Mouse (Mus musculus): ENCODE data around the gene Kif18b. TPM values are rescaled to one million over a fixed set of nuclear protein-coding genes. Genes with fewer than 3 reads are reported as not detected.

Gene Kif18b
- total and polyA plus RNA-seq, 3 experiments, result 36.1 to 116 (median 45.7) TPM

DNA sequence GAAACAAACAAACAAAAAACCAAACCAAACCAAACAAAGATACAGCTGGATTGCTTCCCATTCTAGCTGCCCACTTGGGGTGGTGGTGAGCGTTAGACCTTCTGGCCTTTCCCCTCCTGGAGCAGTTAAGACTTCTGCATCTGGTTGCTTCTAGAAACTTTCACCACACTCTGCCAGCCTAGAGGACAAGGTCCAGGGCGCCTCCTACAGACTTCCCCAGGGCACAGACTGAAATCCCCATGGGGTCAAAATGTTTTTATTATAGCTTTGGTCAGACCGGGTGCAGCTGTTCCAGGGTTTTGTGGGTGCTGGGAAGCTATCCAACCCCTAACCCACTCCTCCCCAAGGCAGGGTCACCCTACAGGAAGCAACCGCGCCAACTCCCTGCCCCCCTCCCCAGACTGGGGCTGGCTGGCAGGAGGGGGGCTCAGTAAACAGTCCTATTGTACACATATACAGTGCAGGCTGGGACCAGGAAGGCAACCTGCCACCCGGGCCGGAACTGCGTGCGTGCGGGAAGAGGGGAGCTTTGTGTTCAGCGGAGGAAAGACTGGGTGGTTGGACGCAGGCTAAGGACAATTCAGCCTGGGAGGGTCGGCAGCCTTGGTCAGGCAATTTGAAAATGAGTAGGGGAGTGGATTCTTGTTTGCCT is 14.2 kb upstream of the Kif18b start:
- Histone ChIP-seq H3K79me2 (ENCODE audit: control insufficient read depth, insufficient read depth, low read length, poor library complexity) (no peaks in the 10 kb centered on the region), H3K4me3 (ENCODE audit: control insufficient read depth in 1 of 2, insufficient read depth in 1 of 2, low read depth in 2 of 2, low read length in 2 of 2) (no peak overlapping the region), H3K36me3 (ENCODE audit: control insufficient read depth in 1 of 2, insufficient read depth in 2 of 2, low read length in 2 of 2) (peaks cover 0 to 6% of the 10 kb centered on the region in 2 experiments; a peak in 2 of 4 replicates), H3K9me3 (replicated peaks; ENCODE audit: insufficient read depth, low read length) (no peaks in the 10 kb centered on the region), H3K27me3 (ENCODE audit: control insufficient read depth in 1 of 2, insufficient read depth in 2 of 2, low read length in 2 of 2) (peaks cover 13 to 16% of the 10 kb centered on the region in 2 experiments), H3K9ac (ENCODE audit: control insufficient read depth, low read depth, low read length, poor library complexity, severe bottlenecking) (no peak overlapping the region), H3K4me1 (ENCODE audit: control insufficient read depth in 1 of 2, insufficient read depth in 2 of 2, low read length in 2 of 2) (peaks cover 0 to 10% of the 10 kb centered on the region in 2 experiments; a peak in 1 of 4 replicates), H3K27ac (ENCODE audit: control insufficient read depth, low read depth, low read length) (no peak overlapping the region)
- 0 out of 6 replicates have a peak, but pooled peaks of 1 of the 3 experiments have one; percentile 5 for TF ChIP-seq CTCF (IDR thresholded peaks at IDR 0.05 in 2 of 3, conservative IDR thresholded peaks at IDR 0.05 in 1 of 3; ENCODE audit: control insufficient read depth in 1 of 3, insufficient read depth in 1 of 3, low read depth in 2 of 3, low read length in 3 of 3, poor library complexity in 1 of 3, severe bottlenecking in 1 of 3)
- no peak for TF ChIP-seq NELFE (IDR thresholded peaks at IDR 0.05; ENCODE audit: low read depth, low read length)
- DNase-seq (ENCODE audit: low read depth, low spot score), result no peak

DNA sequence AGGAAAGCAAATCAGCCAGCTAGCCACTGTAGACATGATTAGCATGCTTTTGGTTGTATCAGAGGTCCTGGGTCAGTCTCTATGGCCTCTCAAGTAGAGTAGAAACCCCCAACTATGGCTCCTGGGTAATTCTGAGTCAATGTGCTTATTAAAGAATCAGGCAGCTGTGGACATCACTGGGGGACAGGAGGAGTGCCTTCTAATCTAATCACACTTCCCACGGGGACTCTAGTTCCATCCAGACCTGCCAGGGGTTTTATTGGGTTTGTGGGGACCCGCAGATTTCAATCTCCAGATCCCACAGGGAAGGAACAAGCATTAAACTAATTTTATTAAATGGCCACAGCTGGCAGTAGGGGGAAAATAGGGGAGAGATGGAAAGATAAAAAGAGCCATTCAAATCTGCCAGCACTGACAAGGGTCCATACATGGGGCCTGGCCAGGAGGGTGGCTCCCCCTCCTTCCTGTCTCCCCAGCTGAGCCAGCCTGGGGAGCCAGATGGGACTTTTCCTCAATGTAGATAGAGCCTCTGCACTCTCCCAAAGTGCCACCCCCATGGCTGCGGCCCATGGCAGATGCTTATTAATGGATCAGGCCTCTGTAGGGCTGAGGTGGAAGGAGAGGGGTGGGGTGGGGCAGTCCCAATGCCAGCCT is 12.7 kb upstream of the Kif18b start:
- H3K9me3 ChIP-seq (replicated peaks; ENCODE audit: insufficient read depth, low read length), result no peaks in the 10 kb centered on the region

DNA sequence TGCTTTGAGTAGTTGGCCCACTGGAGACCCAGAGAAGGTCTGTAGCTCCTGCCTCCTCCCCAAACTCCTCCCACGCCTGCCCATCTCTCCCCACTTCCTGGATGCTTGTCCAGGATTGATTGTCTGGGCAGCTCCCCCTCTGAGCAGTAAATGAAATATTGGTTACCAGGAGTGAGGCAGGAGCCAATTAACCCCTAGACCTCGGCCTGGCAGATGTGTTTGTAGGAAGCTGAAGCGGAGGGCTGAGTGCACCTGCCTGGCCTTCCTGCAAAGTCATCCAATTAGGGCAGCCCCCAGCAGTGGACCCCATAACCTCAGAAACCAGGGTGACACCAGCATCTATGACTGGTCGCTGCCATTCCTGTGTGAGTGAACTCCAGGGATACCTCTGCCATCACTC is 11.3 kb upstream of the Kif18b start:
- Histone ChIP-seq H3K27me3 (ENCODE audit: control insufficient read depth in 1 of 2, insufficient read depth in 2 of 2, low read length in 2 of 2) (peaks cover 26 to 28% of the 10 kb centered on the region in 2 experiments), H3K9ac (ENCODE audit: control insufficient read depth, low read depth, low read length, poor library complexity, severe bottlenecking) (no peak overlapping the region), H3K27ac (ENCODE audit: control insufficient read depth, low read depth, low read length) (no peak overlapping the region), H3K4me3 (ENCODE audit: control insufficient read depth in 1 of 2, insufficient read depth in 1 of 2, low read depth in 2 of 2, low read length in 2 of 2) (no peak overlapping the region), H3K9me3 (replicated peaks; ENCODE audit: insufficient read depth, low read length) (no peaks in the 10 kb centered on the region), H3K79me2 (ENCODE audit: control insufficient read depth, insufficient read depth, low read length, poor library complexity) (no peaks in the 10 kb centered on the region), H3K36me3 (ENCODE audit: control insufficient read depth in 1 of 2, insufficient read depth in 2 of 2, low read length in 2 of 2) (peaks cover 0 to 6% of the 10 kb centered on the region in 2 experiments; a peak in 2 of 4 replicates), H3K4me1 (ENCODE audit: control insufficient read depth in 1 of 2, insufficient read depth in 2 of 2, low read length in 2 of 2) (peaks cover 0 to 10% of the 10 kb centered on the region in 2 experiments; a peak in 1 of 4 replicates)
- TF ChIP-seq TAL1 (IDR thresholded peaks at IDR 0.05; ENCODE audit: low read length), result no peak
- no peak for TF ChIP-seq CHD2 (IDR thresholded peaks at IDR 0.05; ENCODE audit: low read length)
- DNase-seq (ENCODE audit: low read depth, low spot score), result no peak

More for the DNA sequence above, 12.7 kb upstream of the Kif18b start:
- peaks cover 22 to 25% of the 10 kb centered on the region in 2 experiments for H3K27me3 ChIP-seq (ENCODE audit: control insufficient read depth in 1 of 2, insufficient read depth in 2 of 2, low read length in 2 of 2)
- H3K27ac ChIP-seq (ENCODE audit: control insufficient read depth, low read depth, low read length), result no peak overlapping the region
- TF ChIP-seq SMC3 (IDR thresholded peaks at IDR 0.05; ENCODE audit: low read depth, low read length), result no peak
- TF ChIP-seq GATA1 (IDR thresholded peaks at IDR 0.05; ENCODE audit: low read depth, low read length), result no peak
- no peak for TF ChIP-seq KAT2A (conservative IDR thresholded peaks at IDR 0.05; ENCODE audit: low read depth, low read length)
- TF ChIP-seq NELFE (IDR thresholded peaks at IDR 0.05; ENCODE audit: low read depth, low read length), result no peak
- no peak for TF ChIP-seq NRF1 (IDR thresholded peaks at IDR 0.05; ENCODE audit: insufficient read depth, low read depth, low read length, poor library complexity, severe bottlenecking)
- no peak for TF ChIP-seq MYB (IDR thresholded peaks at IDR 0.05; ENCODE audit: low read depth, low read length)
- TF ChIP-seq USF1 (IDR thresholded peaks at IDR 0.05; ENCODE audit: low read depth, low read length), result no peak
- no peak for TF ChIP-seq TCF12 (IDR thresholded peaks at IDR 0.05; ENCODE audit: low read depth, low read length)
- no peak for TF ChIP-seq MAX (IDR thresholded peaks at IDR 0.05; ENCODE audit: low read length)
- no peaks in the 10 kb centered on the region for H3K79me2 ChIP-seq (ENCODE audit: control insufficient read depth, insufficient read depth, low read length, poor library complexity)
- peaks cover 0 to 10% of the 10 kb centered on the region in 2 experiments; a peak in 1 of 4 replicates for H3K4me1 ChIP-seq (ENCODE audit: control insufficient read depth in 1 of 2, insufficient read depth in 2 of 2, low read length in 2 of 2)
- peaks cover 0 to 6% of the 10 kb centered on the region in 2 experiments; a peak in 2 of 4 replicates for H3K36me3 ChIP-seq (ENCODE audit: control insufficient read depth in 1 of 2, insufficient read depth in 2 of 2, low read length in 2 of 2)
- no peak overlapping the region for H3K9ac ChIP-seq (ENCODE audit: control insufficient read depth, low read depth, low read length, poor library complexity, severe bottlenecking)
- DNase-seq (ENCODE audit: low read depth, low spot score), result no peak
- H3K4me3 ChIP-seq (ENCODE audit: control insufficient read depth in 1 of 2, insufficient read depth in 1 of 2, low read depth in 2 of 2, low read length in 2 of 2), result no peak overlapping the region
